Mouse (Mus musculus) ovary, adult 10 weeks (tissue): Measurements from ENCODE around the gene Cst8. TPM values are rescaled to one million over a fixed set of nuclear protein-coding genes. Genes with fewer than 3 reads are reported as not detected.

Experiments
- polyA plus RNA-seq: library from polyadenylated mRNA; stranded (reverse); fragments of 350-450 nt; fragmentation: Illumina TruSeq; extraction: RNeasy Lipid Tissue Mini Kit (QIAGEN cat#74804); gene quantifications from one replicate; pipeline ENCODE4 v1.2.3, GENCODE M21; 2014

The Cst8 gene
- polyA plus RNA-seq = 150 TPM

DNA sequence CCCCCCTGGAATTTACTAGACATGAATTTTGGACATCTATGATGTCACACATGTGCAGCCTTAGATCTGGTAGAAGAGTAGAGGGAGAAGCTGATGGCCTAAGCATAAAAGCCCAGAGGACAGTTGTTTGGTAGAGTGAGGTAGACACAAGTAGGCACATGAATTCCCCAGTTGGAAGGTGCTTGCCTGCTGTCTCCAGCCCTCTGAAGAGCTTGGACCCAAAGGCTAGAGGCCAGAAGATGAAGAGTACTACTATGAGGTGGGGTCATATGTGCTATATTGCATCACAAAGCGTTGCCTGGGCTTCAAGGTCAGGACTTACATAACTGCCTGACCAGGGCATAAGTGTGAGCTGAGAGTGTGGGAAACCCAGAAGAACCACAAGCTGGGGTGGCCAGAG is at the start of gene Cst8:
Gene Cst8, plus strand, starts transcription at position 301 of the 400 bp plus-strand sequence.

GRCm38 (mm10) chr2:148750058-148750457 is 48.5 kb upstream of the Cst8 start, which contains the start of gene Cstl1:
Cstl1 (plus strand) TSS chr2:148750358.

DNA sequence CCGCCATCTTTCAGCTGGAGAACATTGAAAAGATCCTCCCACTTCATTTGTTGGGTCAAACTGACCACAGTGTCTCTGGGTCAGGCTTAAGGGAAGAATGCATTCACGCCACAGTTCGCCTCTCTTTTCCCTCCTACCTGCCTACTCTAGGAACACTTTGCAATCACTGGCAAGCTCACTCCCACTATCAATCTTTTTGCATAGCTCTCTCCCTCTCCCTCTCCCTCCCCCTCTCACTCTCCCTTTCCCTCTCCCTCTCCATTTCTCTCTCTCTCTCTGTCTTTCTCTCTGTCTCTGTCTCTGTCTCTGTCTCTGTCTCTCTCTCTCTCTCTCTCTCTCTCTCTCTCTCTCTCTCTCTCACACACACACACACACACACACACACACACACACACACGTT is 27.2 kb upstream of the Cst8 start, which contains the start of gene Cst11:
Gene Cst11, minus strand, starts transcription at position 101 of the 400 bp plus-strand sequence.

DNA sequence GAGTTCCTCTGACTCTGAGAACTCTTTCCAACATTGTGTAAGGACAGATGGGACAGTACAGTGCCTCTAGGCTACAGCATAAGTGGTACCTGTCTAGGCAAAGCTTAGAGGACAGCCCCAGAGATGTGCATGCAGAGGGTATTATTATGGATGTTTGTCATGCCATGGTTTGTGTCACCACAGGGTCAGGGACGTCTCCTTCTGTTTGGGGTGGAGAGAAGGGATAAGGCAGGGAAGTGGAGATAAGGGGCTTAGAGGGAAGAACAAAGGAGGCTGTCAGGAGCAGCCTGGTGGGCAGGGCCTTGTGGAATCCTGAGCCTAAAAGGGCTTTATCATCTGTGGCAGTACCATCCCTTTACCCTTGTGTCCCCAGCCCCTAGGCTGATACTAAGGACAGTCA is 16.9 kb upstream of the Cst8 start, which contains the start of gene 8030411F24Rik:
Gene 8030411F24Rik, plus strand, starts transcription at position 301 of the 400 bp plus-strand sequence.

DNA sequence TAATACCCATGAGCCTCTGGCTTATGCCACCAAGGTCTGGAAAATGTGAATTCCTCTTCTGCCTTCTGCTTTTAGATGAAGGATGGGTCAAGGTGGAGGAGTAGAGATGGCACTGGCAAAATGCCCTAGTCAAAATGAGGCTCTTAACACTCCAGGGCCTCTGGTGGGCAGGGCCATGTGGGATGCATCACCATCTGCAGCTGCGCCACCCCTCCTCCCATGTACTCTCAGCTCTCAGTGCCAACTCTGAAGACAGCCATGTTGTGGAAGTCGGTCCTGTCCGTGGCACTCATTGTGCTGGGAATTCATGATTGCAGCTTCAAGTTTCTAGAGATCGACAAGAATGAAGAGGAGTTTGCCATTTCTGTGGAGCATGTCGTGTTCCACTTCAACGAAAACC is 9.4 kb upstream of the Cst8 start, which contains the start of gene Cst12:
Gene Cst12, plus strand, starts transcription at position 220 of the 400 bp plus-strand sequence.

DNA sequence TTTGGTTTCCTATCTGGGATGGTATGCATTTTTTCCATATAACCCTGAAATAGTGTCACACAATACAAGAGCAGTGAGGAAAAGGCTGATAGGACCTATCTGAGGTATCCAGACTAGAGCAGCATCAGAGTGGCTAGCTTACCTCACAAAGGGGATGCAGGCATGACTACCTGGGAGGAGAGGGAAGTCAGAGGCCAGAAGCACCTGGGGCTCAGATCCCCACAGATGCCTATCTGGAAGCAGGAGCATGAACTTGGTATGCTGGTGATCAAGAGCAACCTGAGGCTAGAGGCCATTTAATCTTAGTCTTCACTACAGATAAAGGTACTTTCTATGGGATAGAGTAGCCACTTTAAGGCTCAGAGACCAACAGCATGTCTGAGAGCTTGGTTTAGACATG is 21.3 kb downstream of the Cst8 start, which contains the start of gene Cst13:
Gene Cst13, plus strand, starts transcription at position 173 of the 400 bp plus-strand sequence.

GRCm38 (mm10) chr2:148834912-148835311 is 36.3 kb downstream of the Cst8 start, which contains the start of gene Cst9:
Cst9 (plus strand) TSS chr2:148835147.

Other genes with a start within 250 kb of the Cst8 start
- gene Nxt1, start 126.2 kb upstream of the Cst8 start, polyA plus RNA-seq = 9.3 TPM
- 39.9 TPM for gene Gzf1, start 117.8 kb upstream of the Cst8 start, polyA plus RNA-seq
- 4.6 TPM for gene Napb, start 66.3 kb upstream of the Cst8 start, polyA plus RNA-seq
- not detected for gene Cstl1, start 48.4 kb upstream of the Cst8 start, polyA plus RNA-seq
- gene Cst11, start 27.3 kb upstream of the Cst8 start, polyA plus RNA-seq = not detected
- gene 8030411F24Rik, start 16.8 kb upstream of the Cst8 start, polyA plus RNA-seq = not detected
- 47.0 TPM for gene Cst12, start 9.4 kb upstream of the Cst8 start, polyA plus RNA-seq
- not detected for gene Cst13, start 21.3 kb downstream of the Cst8 start, polyA plus RNA-seq
- 0.83 TPM for gene Cst9, start 36.4 kb downstream of the Cst8 start, polyA plus RNA-seq
- 6.6 TPM for gene 9230104L09Rik, start 66.3 kb downstream of the Cst8 start, polyA plus RNA-seq
- 20.3 TPM for gene Cst3, start 76.9 kb downstream of the Cst8 start, polyA plus RNA-seq
- gene Gm1330, start 204.5 kb downstream of the Cst8 start, polyA plus RNA-seq = not detected
- not detected for gene Gm10750, start 218.5 kb downstream of the Cst8 start, polyA plus RNA-seq